Mouse (Mus musculus) embryonic facial prominence, embryonic 12.5 days (tissue): ENCODE measurements around the gene Magi2. TPM values are rescaled to one million over a fixed set of nuclear protein-coding genes. Genes with fewer than 3 reads are reported as not detected.

Experiments used
- ATAC-seq: fragments of 200-750 bp; cut with Nextera tagmentation; 2 replicates; pipeline ENCODE4 v1.8.0; 2017; ENCODE audit not compliant: insufficient number of reproducible peaks, insufficient read depth, low FRiP score, low TSS enrichment
- H3K27ac ChIP-seq: fragments of 300-500 bp; sonication (generic); 2 replicates; pipeline ENCODE4 v1.5.1; 2016; ENCODE audit warnings: mild to moderate bottlenecking
- H3K27me3 ChIP-seq: fragments of 300-500 bp; sonication (generic); 2 replicates; pipeline ENCODE4 v1.6.1; 2016; ENCODE audit warnings: mild to moderate bottlenecking, moderate library complexity
- H3K36me3 ChIP-seq: fragments of 300-500 bp; sonication (generic); 2 replicates; pipeline ENCODE4 v1.6.1; 2016; ENCODE audit warnings: mild to moderate bottlenecking
- H3K4me1 ChIP-seq: fragments of 300-500 bp; sonication (generic); 2 replicates; pipeline ENCODE4 v1.6.1; 2016
- H3K4me2 ChIP-seq: fragments of 300-500 bp; sonication (generic); replicated peaks from 2 replicates; pipeline ENCODE4 v1.6.1; 2016; ENCODE audit warnings: mild to moderate bottlenecking, moderate library complexity
- H3K4me3 ChIP-seq: fragments of 300-500 bp; sonication (generic); 2 replicates; pipeline ENCODE4 v1.5.1; 2016; ENCODE audit warnings: mild to moderate bottlenecking
- H3K9ac ChIP-seq: fragments of 300-500 bp; sonication (generic); 2 replicates; pipeline ENCODE4 v1.6.1; 2016; ENCODE audit warnings: mild to moderate bottlenecking, moderate library complexity
- H3K9me3 ChIP-seq: fragments of 300-500 bp; sonication (generic); 2 replicates; pipeline ENCODE4 v1.6.1; 2016; ENCODE audit warnings: mild to moderate bottlenecking, moderate library complexity
- WGBS: fragments of 180-500 bp; shearing (Covaris S2); methylation state at CpG from one replicate; pipeline ENCODE4 v1.1.7; 2016; 5-methylcytosine and 5-hydroxymethylcytosine counted together
- polyA plus RNA-seq: library from polyadenylated mRNA; unstranded; fragments of >200 nt; fragmentation: Nextera tagmentation; extraction: Ambion mirVana; gene quantifications from 2 replicates; pipeline ENCODE4 v1.2.1, GENCODE M21; 2016

The Magi2 gene
- polyA plus RNA-seq, 1 experiment from 2014 or later = 10.0 TPM

- no peak overlapping the region for H3K27ac ChIP-seq
- no peak overlapping the region for H3K4me3 ChIP-seq
- no peaks in the 10 kb centered on the region for H3K4me1 ChIP-seq
- H3K27me3 ChIP-seq = no peaks in the 10 kb centered on the region
- ATAC-seq = no peak
- no peak overlapping the region for H3K9ac ChIP-seq
- no peaks in the 10 kb centered on the region for H3K36me3 ChIP-seq
- H3K9me3 ChIP-seq = no peaks in the 10 kb centered on the region
- WGBS = 80% methylated on average over 2 of the region's 2 CpGs
- H3K4me2 ChIP-seq = no peak overlapping the region
Measured at GRCm38 (mm10) chr5:20559378-20559777, 1332.5 kb downstream of the Magi2 start.

- WGBS = 79% methylated on average over 4 of the region's 4 CpGs
Measured at GRCm38 (mm10) chr5:20559821-20560220, 1333.0 kb downstream of the Magi2 start.

GRCm38 (mm10) chr5:20568421-20568820 is 1341.6 kb downstream of the Magi2 start:
- 81% methylated on average over 6 of the region's 6 CpGs for WGBS
- Histone ChIP-seq H3K4me2 (no peak overlapping the region), H3K27ac (no peak overlapping the region)

More at GRCm38 (mm10) chr5:20559821-20560220, 1333.0 kb downstream of the Magi2 start:
- H3K4me3 ChIP-seq = no peak overlapping the region
- H3K36me3 ChIP-seq = no peaks in the 10 kb centered on the region
- H3K4me2 ChIP-seq = no peak overlapping the region
- H3K27ac ChIP-seq = no peak overlapping the region
- no peak for ATAC-seq
- H3K9me3 ChIP-seq = no peaks in the 10 kb centered on the region
- no peaks in the 10 kb centered on the region for H3K27me3 ChIP-seq
- no peak overlapping the region for H3K9ac ChIP-seq
- no peaks in the 10 kb centered on the region for H3K4me1 ChIP-seq

GRCm38 (mm10) chr5:20568966-20569365 is 1342.1 kb downstream of the Magi2 start:
- H3K4me3 ChIP-seq = no peak overlapping the region
- WGBS = 92% methylated on average over 7 of the region's 7 CpGs
- ATAC-seq = no peak

More at GRCm38 (mm10) chr5:20568421-20568820, 1341.6 kb downstream of the Magi2 start:
- H3K9me3 ChIP-seq = no peaks in the 10 kb centered on the region
- no peaks in the 10 kb centered on the region for H3K4me1 ChIP-seq
- no peak overlapping the region for H3K9ac ChIP-seq
- no peak for ATAC-seq
- H3K4me3 ChIP-seq = no peak overlapping the region
- no peaks in the 10 kb centered on the region for H3K27me3 ChIP-seq
- no peaks in the 10 kb centered on the region for H3K36me3 ChIP-seq

GRCm38 (mm10) chr5:20574816-20575215 is 1348.0 kb downstream of the Magi2 start:
- H3K9me3 ChIP-seq = no peaks in the 10 kb centered on the region
- no peak overlapping the region for H3K27ac ChIP-seq
- H3K36me3 ChIP-seq = no peaks in the 10 kb centered on the region
- no peaks in the 10 kb centered on the region for H3K4me1 ChIP-seq
- 46% methylated on average over 2 of the region's 2 CpGs for WGBS
- no peak overlapping the region for H3K4me2 ChIP-seq
- ATAC-seq = no peak
- H3K4me3 ChIP-seq = no peak overlapping the region
- no peaks in the 10 kb centered on the region for H3K27me3 ChIP-seq
- no peak overlapping the region for H3K9ac ChIP-seq

More at GRCm38 (mm10) chr5:20568966-20569365, 1342.1 kb downstream of the Magi2 start:
- H3K9me3 ChIP-seq = no peaks in the 10 kb centered on the region
- no peak overlapping the region for H3K4me2 ChIP-seq
- no peak overlapping the region for H3K27ac ChIP-seq
- no peaks in the 10 kb centered on the region for H3K27me3 ChIP-seq
- H3K36me3 ChIP-seq = no peaks in the 10 kb centered on the region
- no peaks in the 10 kb centered on the region for H3K4me1 ChIP-seq
- H3K9ac ChIP-seq = no peak overlapping the region

- H3K27ac ChIP-seq = no peak overlapping the region
- 29% methylated on average over 3 of the region's 3 CpGs for WGBS
- H3K9ac ChIP-seq = no peak overlapping the region
- no peaks in the 10 kb centered on the region for H3K27me3 ChIP-seq
- no peaks in the 10 kb centered on the region for H3K9me3 ChIP-seq
- no peak overlapping the region for H3K4me2 ChIP-seq
- no peaks in the 10 kb centered on the region for H3K36me3 ChIP-seq
- no peaks in the 10 kb centered on the region for H3K4me1 ChIP-seq
- no peak for ATAC-seq
- no peak overlapping the region for H3K4me3 ChIP-seq
Measured at GRCm38 (mm10) chr5:20575798-20576197, 1349.0 kb downstream of the Magi2 start.

- no peak for ATAC-seq
- H3K9me3 ChIP-seq = no peaks in the 10 kb centered on the region
Measured at GRCm38 (mm10) chr5:20576266-20576665, 1349.4 kb downstream of the Magi2 start.

GRCm38 (mm10) chr5:20578666-20579065 is 1351.8 kb downstream of the Magi2 start:
- WGBS = 84% methylated on average over 3 of the region's 3 CpGs
- H3K9me3 ChIP-seq = no peaks in the 10 kb centered on the region

More at GRCm38 (mm10) chr5:20576266-20576665, 1349.4 kb downstream of the Magi2 start:
- Histone ChIP-seq H3K4me1 (no peaks in the 10 kb centered on the region), H3K4me2 (no peak overlapping the region), H3K27ac (no peak overlapping the region), H3K36me3 (no peaks in the 10 kb centered on the region), H3K27me3 (no peaks in the 10 kb centered on the region), H3K4me3 (no peak overlapping the region), H3K9ac (no peak overlapping the region)

GRCm38 (mm10) chr5:20580619-20581018 is 1353.8 kb downstream of the Magi2 start:
- Histone ChIP-seq H3K9ac (no peak overlapping the region), H3K9me3 (no peaks in the 10 kb centered on the region), H3K27ac (no peak overlapping the region), H3K27me3 (no peaks in the 10 kb centered on the region), H3K4me3 (no peak overlapping the region), H3K4me1 (no peaks in the 10 kb centered on the region), H3K36me3 (no peaks in the 10 kb centered on the region), H3K4me2 (no peak overlapping the region)
- no peak for ATAC-seq
- WGBS = 86% methylated on average over 4 of the region's 4 CpGs

More at GRCm38 (mm10) chr5:20578666-20579065, 1351.8 kb downstream of the Magi2 start:
- Histone ChIP-seq H3K9ac (no peak overlapping the region), H3K27me3 (no peaks in the 10 kb centered on the region), H3K4me3 (no peak overlapping the region), H3K36me3 (no peaks in the 10 kb centered on the region), H3K4me1 (no peaks in the 10 kb centered on the region), H3K4me2 (no peak overlapping the region), H3K27ac (no peak overlapping the region)
- ATAC-seq = no peak

GRCm38 (mm10) chr5:20582995-20583435 is 1356.2 kb downstream of the Magi2 start:
- H3K4me2 ChIP-seq = no peak overlapping the region
- no peaks in the 10 kb centered on the region for H3K36me3 ChIP-seq
- H3K9ac ChIP-seq = no peak overlapping the region
- no peaks in the 10 kb centered on the region for H3K9me3 ChIP-seq
- no peak overlapping the region for H3K27ac ChIP-seq
- WGBS = 64% methylated on average over 10 of the region's 10 CpGs
- no peak overlapping the region for H3K4me3 ChIP-seq
- no peaks in the 10 kb centered on the region for H3K4me1 ChIP-seq
- ATAC-seq = no peak
- H3K27me3 ChIP-seq = no peaks in the 10 kb centered on the region

GRCm38 (mm10) chr5:20583639-20584038 is 1356.8 kb downstream of the Magi2 start:
- Histone ChIP-seq H3K9ac (no peak overlapping the region), H3K4me1 (no peaks in the 10 kb centered on the region), H3K4me3 (no peak overlapping the region), H3K9me3 (no peaks in the 10 kb centered on the region), H3K4me2 (no peak overlapping the region), H3K27me3 (no peaks in the 10 kb centered on the region), H3K36me3 (no peaks in the 10 kb centered on the region), H3K27ac (no peak overlapping the region)
- 79% methylated on average over 3 of the region's 3 CpGs for whole genome bisulfite sequencing
- ATAC-seq = no peak

GRCm38 (mm10) chr5:20584769-20585168 is 1357.9 kb downstream of the Magi2 start:
- Histone ChIP-seq H3K9ac (no peak overlapping the region), H3K36me3 (no peaks in the 10 kb centered on the region), H3K27ac (no peak overlapping the region), H3K27me3 (no peaks in the 10 kb centered on the region), H3K9me3 (no peaks in the 10 kb centered on the region), H3K4me1 (no peaks in the 10 kb centered on the region), H3K4me2 (no peak overlapping the region), H3K4me3 (no peak overlapping the region)
- 74% methylated on average over 3 of the region's 3 CpGs for WGBS
- ATAC-seq = no peak

- H3K27me3 ChIP-seq = no peaks in the 10 kb centered on the region
- H3K36me3 ChIP-seq = no peaks in the 10 kb centered on the region
- no peaks in the 10 kb centered on the region for H3K4me1 ChIP-seq
- no peak overlapping the region for H3K4me3 ChIP-seq
- H3K9ac ChIP-seq = no peak overlapping the region
- no peaks in the 10 kb centered on the region for H3K9me3 ChIP-seq
- H3K4me2 ChIP-seq = no peak overlapping the region
- 73% methylated on average over 3 of the region's 3 CpGs for WGBS
- ATAC-seq = no peak
- no peak overlapping the region for H3K27ac ChIP-seq
Measured at GRCm38 (mm10) chr5:20589731-20590130, 1362.9 kb downstream of the Magi2 start.
